Mouse (Mus musculus) CH12.LX (cell line): ENCODE measurements at regions not wholly inside any gene's neighbourhood (a gene's known extent, or its start where the extent isn't known, plus 50 kb on each side); places are given as distances from the start of the nearest gene placed in this dataset.

Experiments
- DNase-seq: peaks from one replicate; pipeline ENCODE4 v3.0.0-alpha.2; 2013; ENCODE audit errors: extremely low read depth
- H3K27ac ChIP-seq: 2 replicates; pipeline ENCODE4 v1.5.1; 2012; ENCODE audit warnings: low read depth, mild to moderate bottlenecking, control low read depth, moderate library complexity; ENCODE audit not compliant: insufficient read depth
- H3K27me3 ChIP-seq: replicated peaks from 2 replicates; pipeline ENCODE3; 2012; ENCODE audit warnings: inconsistent platforms
- H3K36me3 ChIP-seq, 2 experiments: replicated peaks in 1 of 2; 2 replicates each; pipeline versions ENCODE3 to v1.6.1; 2012; ENCODE audit warnings: inconsistent platforms in 1 of 2, low read length in 1 of 2, mild to moderate bottlenecking in 1 of 2, mixed read lengths in 1 of 2, moderate library complexity in 1 of 2; ENCODE audit not compliant: control insufficient read depth in 1 of 2, insufficient read depth in 1 of 2
- H3K4me1 ChIP-seq, 2 experiments: 2 replicates each; pipeline ENCODE4 v1.6.1; 2012; ENCODE audit warnings: inconsistent platforms in 1 of 2, moderate library complexity in 1 of 2; ENCODE audit not compliant: insufficient read depth in 2 of 2, control insufficient read depth in 1 of 2
- H3K4me2 ChIP-seq: 2 replicates; pipeline ENCODE4 v1.6.1; 2012; ENCODE audit warnings: low read depth, mild to moderate bottlenecking, control low read depth; ENCODE audit not compliant: poor library complexity, insufficient read depth, severe bottlenecking
- H3K4me3 ChIP-seq, 3 experiments: fragments of 150-350 bp in 1 of 3; sonication (generic) in 1 of 3; replicated peaks in 1 of 3; 2 replicates each; pipeline versions ENCODE3 to v1.5.1; 2011 to 2012; ENCODE audit warnings: low read depth in 2 of 3, low read length in 2 of 3, mild to moderate bottlenecking in 2 of 3, moderate library complexity in 2 of 3, control low read depth in 1 of 3, improper control_type of control experiment in 1 of 3, inconsistent platforms in 1 of 3, mixed read lengths in 1 of 3; ENCODE audit not compliant: poor library complexity in 1 of 3
- H3K79me2 ChIP-seq: replicated peaks from 2 replicates; pipeline ENCODE4 v1.6.1; 2012; ENCODE audit warnings: mild to moderate bottlenecking, moderate library complexity; ENCODE audit not compliant: control insufficient read depth, poor library complexity, insufficient read depth, severe bottlenecking; ENCODE audit errors: extremely low read depth
- H3K9ac ChIP-seq: 2 replicates; pipeline ENCODE4 v1.6.1; 2012; ENCODE audit warnings: low read depth, mild to moderate bottlenecking, control low read depth, moderate library complexity; ENCODE audit not compliant: insufficient read depth
- H3K9me3 ChIP-seq: replicated peaks from 2 replicates; pipeline ENCODE3; 2012; ENCODE audit warnings: low read length, inconsistent platforms, mixed read lengths
- BHLHE40 ChIP-seq: IDR thresholded peaks from 2 replicates; pipeline ENCODE4 v1.6.1; 2011; ENCODE audit warnings: mild to moderate bottlenecking, low read depth, low read length, improper control_type of control experiment
- CTCF ChIP-seq, 2 experiments: IDR thresholded peaks in 1 of 2; conservative IDR thresholded peaks in 1 of 2; 2 replicates each; pipeline ENCODE4 v1.5.1; 2011 to 2012; ENCODE audit warnings: low read depth in 2 of 2, low read length in 2 of 2, improper control_type of control experiment in 1 of 2, inconsistent platforms in 1 of 2, mild to moderate bottlenecking in 1 of 2, moderate library complexity in 1 of 2
- E2F4 ChIP-seq: IDR thresholded peaks from 2 replicates; pipeline ENCODE4 v1.6.1; 2011; ENCODE audit warnings: low read depth, low read length, improper control_type of control experiment; ENCODE audit not compliant: insufficient replicate concordance
- ELF1 ChIP-seq: IDR thresholded peaks from 2 replicates; pipeline ENCODE4 v1.6.1; 2014; ENCODE audit warnings: low read depth, mild to moderate bottlenecking, inconsistent platforms, low read length, improper control_type of control experiment
- EP300 ChIP-seq: IDR thresholded peaks from 2 replicates; pipeline ENCODE4 v1.6.1; 2011; ENCODE audit warnings: low read length, improper control_type of control experiment
- GABPA ChIP-seq: IDR thresholded peaks from 2 replicates; pipeline ENCODE4 v1.6.1; 2012; ENCODE audit warnings: low read depth, low read length, improper control_type of control experiment, inconsistent platforms; ENCODE audit not compliant: insufficient replicate concordance
- IRF4 ChIP-seq: IDR thresholded peaks from 2 replicates; pipeline ENCODE4 v1.6.1; 2014; ENCODE audit warnings: low read depth, mild to moderate bottlenecking, inconsistent platforms, low read length, improper control_type of control experiment
- JUN ChIP-seq: IDR thresholded peaks from 2 replicates; pipeline ENCODE4 v1.6.1; 2011; ENCODE audit warnings: low read depth, mild to moderate bottlenecking, low read length, improper control_type of control experiment, moderate library complexity; ENCODE audit not compliant: insufficient read depth
- MAX ChIP-seq: IDR thresholded peaks from 2 replicates; pipeline ENCODE4 v1.6.1; 2011; ENCODE audit warnings: low read length, improper control_type of control experiment
- MXI1 ChIP-seq: IDR thresholded peaks from 2 replicates; pipeline ENCODE4 v1.6.1; 2011; ENCODE audit warnings: mild to moderate bottlenecking, low read depth, low read length, improper control_type of control experiment
- MYC ChIP-seq: IDR thresholded peaks from 2 replicates; pipeline ENCODE4 v1.6.1; 2011; ENCODE audit warnings: low read depth, mild to moderate bottlenecking, improper control_type of control experiment, low read length
- NELFE ChIP-seq: IDR thresholded peaks from 2 replicates; pipeline ENCODE4 v1.6.1; 2011; ENCODE audit warnings: low read depth, low read length, improper control_type of control experiment
- NRF1 ChIP-seq: IDR thresholded peaks from 2 replicates; pipeline ENCODE4 v1.6.1; 2014; ENCODE audit warnings: low read depth, mild to moderate bottlenecking, inconsistent platforms, low read length, improper control_type of control experiment, moderate library complexity
- PAX5 ChIP-seq: IDR thresholded peaks from 2 replicates; pipeline ENCODE4 v1.6.1; 2012; ENCODE audit warnings: low read length, inconsistent platforms, mixed read lengths
- RCOR1 ChIP-seq: conservative IDR thresholded peaks from 2 replicates; pipeline ENCODE4 v1.6.1; 2012; ENCODE audit warnings: low read depth, mild to moderate bottlenecking, inconsistent platforms, low read length, improper control_type of control experiment
- SMC3 ChIP-seq: IDR thresholded peaks from 2 replicates; pipeline ENCODE4 v1.6.1; 2011; ENCODE audit warnings: low read depth, low read length, improper control_type of control experiment
- TCF12 ChIP-seq: IDR thresholded peaks from 2 replicates; pipeline ENCODE4 v1.6.1; 2014; ENCODE audit warnings: low read depth, mild to moderate bottlenecking, inconsistent platforms, low read length, improper control_type of control experiment
- UBTF ChIP-seq: IDR thresholded peaks from 2 replicates; pipeline ENCODE4 v1.6.1; 2012; ENCODE audit warnings: low read depth, mild to moderate bottlenecking, inconsistent platforms, low read length, improper control_type of control experiment, moderate library complexity
- USF1 ChIP-seq: IDR thresholded peaks from 2 replicates; pipeline ENCODE4 v1.6.1; 2014; ENCODE audit warnings: low read depth, mild to moderate bottlenecking, inconsistent platforms, low read length, improper control_type of control experiment
- USF2 ChIP-seq: conservative IDR thresholded peaks from 2 replicates; pipeline ENCODE4 v1.6.1; 2011; ENCODE audit warnings: low read depth, low read length, improper control_type of control experiment
- ZC3H11A ChIP-seq: IDR thresholded peaks from 2 replicates; pipeline ENCODE4 v1.6.1; 2012; ENCODE audit warnings: low read depth, mild to moderate bottlenecking, inconsistent platforms, low read length, improper control_type of control experiment
- ZKSCAN1 ChIP-seq: IDR thresholded peaks from 2 replicates; pipeline ENCODE4 v1.6.1; 2012; ENCODE audit warnings: low read depth, inconsistent platforms, low read length, improper control_type of control experiment, borderline replicate concordance
- ZMIZ1 ChIP-seq: IDR thresholded peaks from 2 replicates; pipeline ENCODE4 v1.6.1; 2012; ENCODE audit warnings: low read depth, mild to moderate bottlenecking, inconsistent platforms, low read length, improper control_type of control experiment
- dilution Hi-C: fragments of 300-500 bp; cut with MboI; formaldehyde crosslinking; loops from 2 replicates; pipeline ENCODE4 v1.14.3; 2020; ENCODE audit warnings: low sequenced_read_pairs; ENCODE audit not compliant: extremely low pct_unique_long_range_greater_than_20kb, extremely low pct_ligation_motif_present
- in situ Hi-C: fragments of 300-500 bp; cut with MboI; formaldehyde crosslinking; loops from 3 replicates; pipeline ENCODE4 v1.14.3; 2019; ENCODE audit warnings: low sequenced_read_pairs, low pct_ligation_motif_present, low pct_unique_long_range_greater_than_20kb, mixed read lengths

GRCm38 (mm10) chr9:100388393-100388792, 98.2 kb downstream of the Il20rb start:
- H3K36me3 ChIP-seq: no peaks in the 10 kb centered on the region
- H3K27ac ChIP-seq: no peak overlapping the region
- in situ Hi-C loops (loop anchor here (10.0 kb wide), 1 partner anchor 544 kb away; no protein-coding TSS in a partner anchor), dilution Hi-C loops (no loop called here)
- peaks cover 53% of the 10 kb centered on the region for H3K27me3 ChIP-seq
- no peak overlapping the region for H3K4me3 ChIP-seq
- no peak overlapping the region for H3K9ac ChIP-seq
- no peak overlapping the region for H3K4me2 ChIP-seq
- TF ChIP-seq BHLHE40 (no peak), USF2 (no peak), JUN (no peak), TCF12 (no peak), UBTF (no peak), SMC3 (no peak), CTCF (conservative IDR thresholded peaks at IDR 0.05 in 1 of 2, IDR thresholded peaks at IDR 0.05 in 1 of 2; ENCODE audit: low read depth in 2 of 2, low read length in 2 of 2) (no peak), GABPA (no peak), E2F4 (no peak), MYC (no peak), EP300 (no peak), USF1 (no peak), RCOR1 (no peak), ZMIZ1 (no peak)
- H3K9me3 ChIP-seq: no peaks in the 10 kb centered on the region
- H3K79me2 ChIP-seq: no peaks in the 10 kb centered on the region
- DNase-seq: no peak
- no peaks in the 10 kb centered on the region for H3K4me1 ChIP-seq

GRCm38 (mm10) chr9:100387171-100387685, 99.4 kb downstream of the Il20rb start:
- Histone ChIP-seq H3K4me3 (no peak overlapping the region), H3K27ac (no peak overlapping the region), H3K27me3 (peaks cover 50% of the 10 kb centered on the region), H3K9ac (no peak overlapping the region), H3K79me2 (no peaks in the 10 kb centered on the region), H3K4me1 (no peaks in the 10 kb centered on the region), H3K36me3 (no peaks in the 10 kb centered on the region), H3K4me2 (no peak overlapping the region), H3K9me3 (no peaks in the 10 kb centered on the region)
- dilution Hi-C loops (no loop called here), in situ Hi-C loops (loop anchor here (10.0 kb wide), 1 partner anchor 542 kb away; no protein-coding TSS in a partner anchor)
- DNase-seq: no peak
- TF ChIP-seq MAX (no peak), RCOR1 (no peak), PAX5 (no peak), ELF1 (no peak), NELFE (no peak), UBTF (no peak), ZKSCAN1 (no peak), IRF4 (no peak), USF1 (no peak), MXI1 (no peak), NRF1 (no peak), ZC3H11A (no peak)
